Mouse (Mus musculus): ENCODE measurements around the gene Dgki. TPM values are rescaled to one million over a fixed set of nuclear protein-coding genes. Genes with fewer than 3 reads are reported as not detected.

The Dgki gene
- total and polyA plus RNA-seq, 3 experiments = 4.4 to 8.7 (median 7.7) TPM

GRCm38 (mm10) chr6:36841174-36841573 lies 458.8 kb downstream of the Dgki start:
- TF ChIP-seq MAX (IDR thresholded peaks at IDR 0.05; ENCODE audit: low read length) = no peak
- TF ChIP-seq POLR2AphosphoS2 (IDR thresholded peaks at IDR 0.05; ENCODE audit: low read depth, low read length) = no peak
- TF ChIP-seq ZNF384 (IDR thresholded peaks at IDR 0.05; ENCODE audit: low read depth, low read length) = no peak
- TF ChIP-seq RAD21 (IDR thresholded peaks at IDR 0.05; ENCODE audit: low read depth, low read length) = no peak
- TF ChIP-seq GABPA (IDR thresholded peaks at IDR 0.05; ENCODE audit: insufficient replicate concordance, low read depth, low read length) = no peak
- no peak for TF ChIP-seq MAFK (IDR thresholded peaks at IDR 0.05; ENCODE audit: insufficient replicate concordance, low read length)
- no peak for TF ChIP-seq PAX5 (IDR thresholded peaks at IDR 0.05; ENCODE audit: low read length)
- no peak for TF ChIP-seq ZKSCAN1 (IDR thresholded peaks at IDR 0.05; ENCODE audit: borderline replicate concordance, low read depth, low read length)
- no peak for TF ChIP-seq KAT2A (IDR thresholded peaks at IDR 0.05; ENCODE audit: insufficient replicate concordance, low read length)
- TF ChIP-seq JUND (conservative IDR thresholded peaks at IDR 0.05; ENCODE audit: low read depth, low read length) = no peak
- no peak for TF ChIP-seq USF2 (conservative IDR thresholded peaks at IDR 0.05; ENCODE audit: low read depth, low read length)
- TF ChIP-seq HCFC1 (IDR thresholded peaks at IDR 0.05; ENCODE audit: low read depth, low read length) = no peak
- no peak for TF ChIP-seq CHD2 (IDR thresholded peaks at IDR 0.05; ENCODE audit: low read length)
- no peak for TF ChIP-seq SMC3 (IDR thresholded peaks at IDR 0.05; ENCODE audit: low read depth, low read length)
- TF ChIP-seq ZMIZ1 (IDR thresholded peaks at IDR 0.05; ENCODE audit: low read depth, low read length) = no peak
- no peak for TF ChIP-seq MXI1 (IDR thresholded peaks at IDR 0.05; ENCODE audit: low read depth, low read length)
- H3K79me2 ChIP-seq (replicated peaks; ENCODE audit: control insufficient read depth, extremely low read depth, insufficient read depth, poor library complexity, severe bottlenecking) = no peaks in the 10 kb centered on the region
- in situ Hi-C loops (cut with MboI; ENCODE audit: low pct_ligation_motif_present, low pct_unique_long_range_greater_than_20kb, low sequenced_read_pairs) = no loop called here
- peaks cover 0 to 4% of the 10 kb centered on the region in 2 experiments for H3K36me3 ChIP-seq (replicated peaks in 1 of 2; ENCODE audit: control insufficient read depth in 1 of 2, insufficient read depth in 1 of 2, low read length in 1 of 2)
- no peaks in the 10 kb centered on the region for H3K9me3 ChIP-seq (replicated peaks; ENCODE audit: low read length)
- no peak overlapping the region for H3K9ac ChIP-seq (ENCODE audit: insufficient read depth, low read depth)
- peaks cover 5 to 27% of the 10 kb centered on the region in 2 experiments for H3K4me1 ChIP-seq (ENCODE audit: control insufficient read depth in 1 of 2, insufficient read depth in 2 of 2)
- dilution Hi-C loops (cut with MboI; ENCODE audit: extremely low pct_ligation_motif_present, extremely low pct_unique_long_range_greater_than_20kb, low sequenced_read_pairs) = no loop called here
- H3K27ac ChIP-seq (ENCODE audit: insufficient read depth, low read depth) = no peak overlapping the region
- no peak overlapping the region for H3K4me2 ChIP-seq (ENCODE audit: insufficient read depth, low read depth, poor library complexity, severe bottlenecking)
- DNase-seq (ENCODE audit: extremely low read depth) = no peak
- no peaks in the 10 kb centered on the region for H3K27me3 ChIP-seq (replicated peaks)
- H3K4me3 ChIP-seq (replicated peaks in 1 of 3; ENCODE audit: low read depth in 2 of 3, low read length in 2 of 3, poor library complexity in 1 of 3) = no peak overlapping the region

GRCm38 (mm10) chr6:36838747-36839146 lies 461.2 kb downstream of the Dgki start:
- Histone ChIP-seq H3K27me3 (replicated peaks) (no peaks in the 10 kb centered on the region), H3K36me3 (replicated peaks in 1 of 2; ENCODE audit: control insufficient read depth in 1 of 2, insufficient read depth in 1 of 2, low read length in 1 of 2) (no peaks in the 10 kb centered on the region), H3K9ac (ENCODE audit: insufficient read depth, low read depth) (no peak overlapping the region), H3K27ac (ENCODE audit: insufficient read depth, low read depth) (no peak overlapping the region), H3K4me2 (ENCODE audit: insufficient read depth, low read depth, poor library complexity, severe bottlenecking) (no peak overlapping the region), H3K79me2 (replicated peaks; ENCODE audit: control insufficient read depth, extremely low read depth, insufficient read depth, poor library complexity, severe bottlenecking) (no peaks in the 10 kb centered on the region), H3K4me1 (ENCODE audit: control insufficient read depth in 1 of 2, insufficient read depth in 2 of 2) (peaks cover 5 to 29% of the 10 kb centered on the region in 2 experiments), H3K4me3 (replicated peaks in 1 of 3; ENCODE audit: low read depth in 2 of 3, low read length in 2 of 3, poor library complexity in 1 of 3) (no peak overlapping the region), H3K9me3 (replicated peaks; ENCODE audit: low read length) (no peaks in the 10 kb centered on the region)
- DNase-seq (ENCODE audit: extremely low read depth) = no peak
- dilution Hi-C loops (cut with MboI; ENCODE audit: extremely low pct_ligation_motif_present, extremely low pct_unique_long_range_greater_than_20kb, low sequenced_read_pairs) (no loop called here), in situ Hi-C loops (cut with MboI; ENCODE audit: low pct_ligation_motif_present, low pct_unique_long_range_greater_than_20kb, low sequenced_read_pairs) (no loop called here)
- TF ChIP-seq POLR2A (IDR thresholded peaks at IDR 0.05; ENCODE audit: low read depth, low read length) (no peak), MAZ (IDR thresholded peaks at IDR 0.05; ENCODE audit: low read depth, low read length) (no peak), JUN (IDR thresholded peaks at IDR 0.05; ENCODE audit: insufficient read depth, low read depth, low read length) (peak; percentile 15; the same call in 1 of the 2 replicates), MAX (IDR thresholded peaks at IDR 0.05; ENCODE audit: low read length) (no peak), JUND (conservative IDR thresholded peaks at IDR 0.05; ENCODE audit: low read depth, low read length) (peak; percentile 46; the same call in 1 of the 2 replicates), E2F4 (IDR thresholded peaks at IDR 0.05; ENCODE audit: insufficient replicate concordance, low read depth, low read length) (no peak), ETS1 (conservative IDR thresholded peaks at IDR 0.05; ENCODE audit: low read depth, low read length) (peak; percentile 40; the same call in 1 of the 2 replicates), ELF1 (IDR thresholded peaks at IDR 0.05; ENCODE audit: low read depth, low read length) (no peak), CHD2 (IDR thresholded peaks at IDR 0.05; ENCODE audit: low read length) (0 out of 2 replicates have a peak, but pooled peaks have one; percentile 27), EP300 (IDR thresholded peaks at IDR 0.05; ENCODE audit: low read length) (peak; percentile 77), IRF4 (IDR thresholded peaks at IDR 0.05; ENCODE audit: low read depth, low read length) (peak; percentile 77), RCOR1 (conservative IDR thresholded peaks at IDR 0.05; ENCODE audit: low read depth, low read length) (no peak), ZNF384 (IDR thresholded peaks at IDR 0.05; ENCODE audit: low read depth, low read length) (peak; percentile 84), TCF12 (IDR thresholded peaks at IDR 0.05; ENCODE audit: low read depth, low read length) (0 out of 2 replicates have a peak, but pooled peaks have one; percentile 18)

All from CH12.LX (cell line).